Mouse (Mus musculus): ENCODE data around the gene Grip1. TPM values are rescaled to one million over a fixed set of nuclear protein-coding genes. Genes with fewer than 3 reads are reported as not detected.

Grip1 gene
- polyA plus RNA-seq, 1 experiment from 2014 or later = 5.0 TPM

- no peak overlapping the region for H3K4me3 ChIP-seq (replicated peaks)
- H3K27me3 ChIP-seq = no peaks in the 10 kb centered on the region
- no peaks in the 10 kb centered on the region for H3K4me1 ChIP-seq (replicated peaks)
- no peak overlapping the region for H3K27ac ChIP-seq
- no peak overlapping the region for H3K9ac ChIP-seq (replicated peaks)
- 84% methylated on average over 24 of the region's 24 CpGs for WGBS
- ATAC-seq (ENCODE audit: insufficient number of reproducible peaks, insufficient read depth, low FRiP score, low TSS enrichment, low read depth) = no peak
- H3K36me3 ChIP-seq = peaks cover 3% of the 10 kb centered on the region; the same call in 1 of the 2 replicates
- H3K4me2 ChIP-seq = no peak overlapping the region
- H3K9me3 ChIP-seq = no peaks in the 10 kb centered on the region
These were observed 607.9 kb downstream of the Grip1 start for GRCm38 (mm10) chr10:120061238-120062130.

- Histone ChIP-seq H3K9ac (replicated peaks) (no peak overlapping the region), H3K36me3 (no peaks in the 10 kb centered on the region), H3K4me1 (replicated peaks) (no peaks in the 10 kb centered on the region), H3K27ac (no peak overlapping the region), H3K4me2 (no peak overlapping the region), H3K27me3 (no peaks in the 10 kb centered on the region), H3K9me3 (no peaks in the 10 kb centered on the region), H3K4me3 (replicated peaks) (no peak overlapping the region)
- ATAC-seq (ENCODE audit: insufficient number of reproducible peaks, insufficient read depth, low FRiP score, low TSS enrichment, low read depth) = no peak
- 27% methylated on average over 5 of the region's 5 CpGs for WGBS
These were observed 610.8 kb downstream of the Grip1 start for GRCm38 (mm10) chr10:120064424-120064823.

- Histone ChIP-seq H3K4me1 (replicated peaks) (no peaks in the 10 kb centered on the region), H3K4me3 (replicated peaks) (no peak overlapping the region), H3K9ac (replicated peaks) (no peak overlapping the region), H3K9me3 (no peaks in the 10 kb centered on the region), H3K27me3 (no peaks in the 10 kb centered on the region), H3K4me2 (no peak overlapping the region), H3K36me3 (no peaks in the 10 kb centered on the region), H3K27ac (no peak overlapping the region)
- no peak for ATAC-seq (ENCODE audit: insufficient number of reproducible peaks, insufficient read depth, low FRiP score, low TSS enrichment, low read depth)
- 95% methylated on average over 10 of the region's 10 CpGs for WGBS
These were observed 612.7 kb downstream of the Grip1 start for GRCm38 (mm10) chr10:120066319-120066718.

GRCm38 (mm10) chr10:120077850-120078249, 624.2 kb downstream of the Grip1 start:
- WGBS = 82% methylated on average over 3 of the region's 3 CpGs
- no peaks in the 10 kb centered on the region for H3K27me3 ChIP-seq
- no peak overlapping the region for H3K4me2 ChIP-seq
- peaks cover 9% of the 10 kb centered on the region; the same call in 1 of the 2 replicates for H3K4me1 ChIP-seq (replicated peaks)
- peaks cover 10% of the 10 kb centered on the region; the same call in 1 of the 2 replicates for H3K36me3 ChIP-seq
- H3K27ac ChIP-seq = no peak overlapping the region
- no peaks in the 10 kb centered on the region for H3K9me3 ChIP-seq
- no peak for ATAC-seq (ENCODE audit: insufficient number of reproducible peaks, insufficient read depth, low FRiP score, low TSS enrichment, low read depth)
- H3K9ac ChIP-seq (replicated peaks) = no peak overlapping the region
- no peak overlapping the region for H3K4me3 ChIP-seq (replicated peaks)

- no peaks in the 10 kb centered on the region for H3K9me3 ChIP-seq
- no peak overlapping the region for H3K4me2 ChIP-seq
- no peak overlapping the region for H3K9ac ChIP-seq (replicated peaks)
- H3K27me3 ChIP-seq = no peaks in the 10 kb centered on the region
- no peak overlapping the region for H3K27ac ChIP-seq
- WGBS = 91% methylated on average over 12 of the region's 12 CpGs
- H3K4me1 ChIP-seq (replicated peaks) = no peaks in the 10 kb centered on the region
- no peak for ATAC-seq (ENCODE audit: insufficient number of reproducible peaks, insufficient read depth, low FRiP score, low TSS enrichment, low read depth)
- peaks cover 72% of the 10 kb centered on the region for H3K36me3 ChIP-seq
- H3K4me3 ChIP-seq (replicated peaks) = no peak overlapping the region
These were observed 638.9 kb downstream of the Grip1 start for GRCm38 (mm10) chr10:120092548-120092947.

GRCm38 (mm10) chr10:120095136-120095535, 641.5 kb downstream of the Grip1 start:
- Histone ChIP-seq H3K4me2 (no peak overlapping the region), H3K36me3 (peaks cover 61% of the 10 kb centered on the region), H3K4me3 (replicated peaks) (no peak overlapping the region), H3K9ac (replicated peaks) (no peak overlapping the region), H3K4me1 (replicated peaks) (no peaks in the 10 kb centered on the region), H3K27me3 (no peaks in the 10 kb centered on the region), H3K9me3 (no peaks in the 10 kb centered on the region), H3K27ac (no peak overlapping the region)
- 88% methylated on average over 9 of the region's 9 CpGs for WGBS
- ATAC-seq (ENCODE audit: insufficient number of reproducible peaks, insufficient read depth, low FRiP score, low TSS enrichment, low read depth) = no peak

GRCm38 (mm10) chr10:120095716-120096115, 642.1 kb downstream of the Grip1 start:
- Histone ChIP-seq H3K9me3 (no peaks in the 10 kb centered on the region), H3K27me3 (no peaks in the 10 kb centered on the region), H3K4me1 (replicated peaks) (no peaks in the 10 kb centered on the region), H3K36me3 (peaks cover 66% of the 10 kb centered on the region), H3K4me2 (no peak overlapping the region), H3K9ac (replicated peaks) (no peak overlapping the region), H3K4me3 (replicated peaks) (no peak overlapping the region), H3K27ac (no peak overlapping the region)
- 94% methylated on average over 5 of the region's 5 CpGs for WGBS
- ATAC-seq (ENCODE audit: insufficient number of reproducible peaks, insufficient read depth, low FRiP score, low TSS enrichment, low read depth) = no peak

GRCm38 (mm10) chr10:120097564-120097963, 643.9 kb downstream of the Grip1 start:
- Histone ChIP-seq H3K4me1 (replicated peaks) (no peaks in the 10 kb centered on the region), H3K36me3 (peaks cover 55% of the 10 kb centered on the region), H3K9ac (replicated peaks) (no peak overlapping the region), H3K4me2 (no peak overlapping the region), H3K27me3 (no peaks in the 10 kb centered on the region), H3K9me3 (no peaks in the 10 kb centered on the region), H3K27ac (no peak overlapping the region), H3K4me3 (replicated peaks) (no peak overlapping the region)
- 84% methylated on average over 5 of the region's 5 CpGs for WGBS
- no peak for ATAC-seq (ENCODE audit: insufficient number of reproducible peaks, insufficient read depth, low FRiP score, low TSS enrichment, low read depth)

- Histone ChIP-seq H3K4me1 (replicated peaks) (no peaks in the 10 kb centered on the region), H3K9ac (replicated peaks) (no peak overlapping the region), H3K9me3 (no peaks in the 10 kb centered on the region), H3K4me2 (no peak overlapping the region), H3K4me3 (replicated peaks) (no peak overlapping the region), H3K36me3 (peaks cover 57% of the 10 kb centered on the region), H3K27me3 (no peaks in the 10 kb centered on the region), H3K27ac (no peak overlapping the region)
- WGBS = 90% methylated on average over 1 of the region's 1 CpGs
- no peak for ATAC-seq (ENCODE audit: insufficient number of reproducible peaks, insufficient read depth, low FRiP score, low TSS enrichment, low read depth)
These were observed 647.2 kb downstream of the Grip1 start for GRCm38 (mm10) chr10:120100806-120101205.

GRCm38 (mm10) chr10:120111691-120112319, 658.2 kb downstream of the Grip1 start:
- no peaks in the 10 kb centered on the region for H3K9me3 ChIP-seq
- H3K27me3 ChIP-seq = no peaks in the 10 kb centered on the region
- peak overlapping the region; percentile 72 for H3K4me3 ChIP-seq (replicated peaks)
- H3K9ac ChIP-seq (replicated peaks) = peak overlapping the region; percentile 67
- H3K36me3 ChIP-seq = peaks cover 13% of the 10 kb centered on the region; the same call in 1 of the 2 replicates
- H3K4me1 ChIP-seq (replicated peaks) = peaks cover 5% of the 10 kb centered on the region; the same call in 1 of the 2 replicates
- H3K4me2 ChIP-seq = peak overlapping the region; percentile 72
- WGBS = 77% methylated on average over 3 of the region's 3 CpGs
- ATAC-seq (ENCODE audit: insufficient number of reproducible peaks, insufficient read depth, low FRiP score, low TSS enrichment, low read depth) = no peak
- H3K27ac ChIP-seq = no peak overlapping the region

Measured in limb, embryonic 12.5 days (tissue).